Mouse (Mus musculus) midbrain, embryonic 14.5 days (tissue): ENCODE data around the gene Zc2hc1c. TPM values are rescaled to one million over a fixed set of nuclear protein-coding genes. Genes with fewer than 3 reads are reported as not detected.

Source experiments
- ATAC-seq: fragments of 200-750 bp; cut with Nextera tagmentation; 2 replicates; pipeline ENCODE4 v1.8.0; 2017; ENCODE audit warnings: moderate number of reproducible peaks, moderate library complexity; ENCODE audit not compliant: low FRiP score, low TSS enrichment
- DNase-seq: peaks from one replicate; pipeline ENCODE4 v3.0.0-alpha.2; 2015
- H3K27ac ChIP-seq: fragments of 300-500 bp; sonication (generic); replicated peaks from 2 replicates; pipeline ENCODE4 v1.5.1; 2014; ENCODE audit warnings: mild to moderate bottlenecking, low read depth, low read length, moderate library complexity
- H3K27me3 ChIP-seq: fragments of 300-500 bp; sonication (generic); 2 replicates; pipeline ENCODE4 v1.6.1; 2014; ENCODE audit warnings: low read length, control low read depth, mixed read lengths; ENCODE audit not compliant: control insufficient read depth, insufficient read depth
- H3K36me3 ChIP-seq: fragments of 300-500 bp; sonication (generic); 2 replicates; pipeline ENCODE4 v1.6.1; 2014; ENCODE audit warnings: low read length, control low read depth; ENCODE audit not compliant: control insufficient read depth, insufficient read depth
- H3K4me1 ChIP-seq: fragments of 300-500 bp; sonication (generic); 2 replicates; pipeline ENCODE4 v1.6.1; 2014; ENCODE audit warnings: mild to moderate bottlenecking, antibody characterized with exemption, low read length, control low read depth; ENCODE audit not compliant: control insufficient read depth, insufficient read depth
- H3K4me2 ChIP-seq: fragments of 300-500 bp; sonication (generic); 2 replicates; pipeline ENCODE4 v1.6.1; 2014; ENCODE audit warnings: mild to moderate bottlenecking, low read length, moderate library complexity
- H3K4me3 ChIP-seq: fragments of 300-500 bp; sonication (generic); replicated peaks from 2 replicates; pipeline ENCODE4 v1.5.1; 2014; ENCODE audit warnings: low read depth, low read length
- H3K9ac ChIP-seq: fragments of 300-500 bp; sonication (generic); replicated peaks from 2 replicates; pipeline ENCODE4 v1.6.1; 2014; ENCODE audit warnings: mild to moderate bottlenecking, low read length, moderate library complexity
- H3K9me3 ChIP-seq: fragments of 300-500 bp; sonication (generic); 2 replicates; pipeline ENCODE4 v1.6.1; 2016; ENCODE audit warnings: low read length, control low read depth, mixed read lengths; ENCODE audit not compliant: control insufficient read depth
- WGBS: fragments of 180-500 bp; shearing (Covaris S2); extraction: QIAGEN DNeasy Blood & Tissue Kit; methylation state at CpG from one replicate; pipeline ENCODE4 v1.1.7; 2014; 5-methylcytosine and 5-hydroxymethylcytosine counted together
- microRNA-seq: library from miRNA; unstranded; fragments of <30 nt; microRNA quantifications from one replicate; pipeline ENCODE4, GENCODE M21; 2016
- polyA plus RNA-seq: library from polyadenylated mRNA; unstranded; fragments of >200 nt; fragmentation: Nextera tagmentation; extraction: Ambion mirVana; gene quantifications from 2 replicates; pipeline ENCODE4 v1.2.1, GENCODE M21; 2014

Gene Zc2hc1c
- polyA plus RNA-seq, 1 experiment from 2014 or later: 1.6 TPM

DNA sequence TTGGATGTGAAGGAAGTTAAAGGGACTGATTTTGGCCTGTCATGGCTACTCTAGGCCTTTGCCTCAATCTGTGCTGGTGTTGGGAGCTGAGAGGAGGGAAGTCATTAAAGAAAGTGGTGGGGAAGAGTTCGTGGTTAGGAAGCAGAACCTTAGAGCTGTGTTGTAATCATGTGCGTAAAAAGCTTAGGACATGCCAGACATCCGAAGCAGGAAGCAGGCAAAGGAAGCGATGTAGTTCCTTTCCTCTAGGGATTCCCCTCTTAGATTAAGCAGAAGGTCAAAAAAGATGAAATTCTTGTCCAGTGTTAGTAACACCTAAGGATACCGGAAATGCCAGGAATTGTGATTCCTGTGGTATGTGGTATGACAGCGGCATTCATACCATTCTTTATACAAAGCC lies 59.9 kb downstream of the Zc2hc1c start:
- H3K9me3 ChIP-seq: no peaks in the 10 kb centered on the region
- H3K4me1 ChIP-seq: no peaks in the 10 kb centered on the region
- WGBS: 88% methylated on average over 6 of the region's 6 CpGs
- ATAC-seq (no peak), DNase-seq (no peak)
- H3K4me2 ChIP-seq: no peak overlapping the region
- peaks cover 46% of the 10 kb centered on the region for H3K36me3 ChIP-seq
- no peak overlapping the region for H3K27ac ChIP-seq
- no peaks in the 10 kb centered on the region for H3K27me3 ChIP-seq
- H3K4me3 ChIP-seq: no peak overlapping the region
- H3K9ac ChIP-seq: no peak overlapping the region

Small RNA genes lying within 50 kb of the gene (microRNA-seq; reads per million reads assigned to microRNA genes)
- not detected for gene Mir6938

Other genes starting within 250 kb of the Zc2hc1c start
- gene Prox2, start 177.8 kb upstream of the Zc2hc1c start, polyA plus RNA-seq: 1.7 and 2.1 TPM in 2 replicates
- 67.9 and 98.0 TPM in 2 replicates for gene Dlst, start 177.8 kb upstream of the Zc2hc1c start, polyA plus RNA-seq
- gene Rps6kl1, start 137.3 kb upstream of the Zc2hc1c start, polyA plus RNA-seq: 22.2 and 27.1 TPM in 2 replicates
- gene Pgf, start 110.8 kb upstream of the Zc2hc1c start, polyA plus RNA-seq: 6.0 and 7.1 TPM in 2 replicates
- 77.1 and 78.7 TPM in 2 replicates for gene Eif2b2, start 69.1 kb upstream of the Zc2hc1c start, polyA plus RNA-seq
- 9.4 and 10.2 TPM in 2 replicates for gene Mlh3, start 18.0 kb upstream of the Zc2hc1c start, polyA plus RNA-seq
- 56.5 and 63.7 TPM in 2 replicates for gene Acyp1, start 153 bp upstream of the Zc2hc1c start, polyA plus RNA-seq
- gene Nek9, start 50.8 kb downstream of the Zc2hc1c start, polyA plus RNA-seq: 8.0 and 10.3 TPM in 2 replicates
- gene Tmed10, start 86.3 kb downstream of the Zc2hc1c start, polyA plus RNA-seq: 192 and 228 TPM in 2 replicates
- gene Fos, start 185.3 kb downstream of the Zc2hc1c start, polyA plus RNA-seq: 1.1 and 1.2 TPM in 2 replicates